Mouse (Mus musculus): ENCODE data around the gene Apoa5.
"Not testable (repeated sequence)": the region's sequence is repeated elsewhere in the genome, so short reads cannot be mapped to it uniquely, and the experiment has no call there.

The Apoa5 gene

GRCm38 (mm10) chr9:46269125-46269524 lies 692 bp downstream of the Apoa5 start:
- no peak for DNase-seq

- no peak for DNase-seq
Observed at GRCm38 (mm10) chr9:46270782-46271181, 2.3 kb downstream of the Apoa5 start.

- DNase-seq = no peak
Observed at GRCm38 (mm10) chr9:46272070-46272469, 3.6 kb downstream of the Apoa5 start.

- peak; percentile 92 to 94 for DNase-seq
Observed at GRCm38 (mm10) chr9:46272677-46273454, 4.4 kb downstream of the Apoa5 start, which contains the start of gene Zpr1. Gene Zpr1 (plus strand): TSS chr9:46273064.

- DNase-seq = no peak
Observed at GRCm38 (mm10) chr9:46274494-46274893, 6.1 kb downstream of the Apoa5 start.

- DNase-seq = peak; percentile 92 to 96
Observed at GRCm38 (mm10) chr9:46282631-46283436, 14.4 kb downstream of the Apoa5 start, which contains the start of gene Bud13. Gene Bud13 (plus strand): TSS chr9:46283008.

GRCm38 (mm10) chr9:46298381-46298780 lies 29.9 kb downstream of the Apoa5 start:
- DNase-seq = peak; percentile 38 to 42

- peak; percentile 43 to 66 for DNase-seq
Observed at GRCm38 (mm10) chr9:46302142-46302541, 33.7 kb downstream of the Apoa5 start.

GRCm38 (mm10) chr9:46309121-46309520 lies 40.7 kb downstream of the Apoa5 start:
- DNase-seq = peak; percentile 21 to 68

- peak; percentile 54 to 78 for DNase-seq
Observed at GRCm38 (mm10) chr9:46314507-46314906, 46.1 kb downstream of the Apoa5 start.

- DNase-seq = no peak
Observed at GRCm38 (mm10) chr9:46314921-46315320, 46.5 kb downstream of the Apoa5 start.

GRCm38 (mm10) chr9:46315807-46316365 lies 47.5 kb downstream of the Apoa5 start:
- DNase-seq = no peak

- no peak for DNase-seq
Observed at GRCm38 (mm10) chr9:46316388-46316787, 48.0 kb downstream of the Apoa5 start.

- no peak for DNase-seq
Observed at GRCm38 (mm10) chr9:46316909-46317308, 48.5 kb downstream of the Apoa5 start.

GRCm38 (mm10) chr9:46317957-46318356 lies 49.5 kb downstream of the Apoa5 start:
- DNase-seq = no peak

- DNase-seq = not testable (repeated sequence)
Observed at GRCm38 (mm10) chr9:46319886-46320285, 51.5 kb downstream of the Apoa5 start, which contains the start of gene 4931429L15Rik. Gene 4931429L15Rik (minus strand): TSS chr9:46319986.

- DNase-seq = no peak
Observed at GRCm38 (mm10) chr9:46320461-46320860, 52.0 kb downstream of the Apoa5 start.
